Mouse (Mus musculus): ENCODE data around the gene Gm17387. TPM values are rescaled to one million over a fixed set of nuclear protein-coding genes. Genes with fewer than 3 reads are reported as not detected.

Gm17387 gene
- polyA plus RNA-seq (2015; fragmentation: Nextera tagmentation; extraction: Ambion mirVana) = not detected in 2 replicates

GRCm38 (mm10) chr7:141028831-141029230 is at the start of gene Gm17387:
Gene Gm17387, plus strand, starts transcription at chr7:141029131.
- ATAC-seq = no peak
- no peak within 1 kb of the TSS for H3K4me3 ChIP-seq (replicated peaks; ENCODE audit: low read length)
- no peaks in the 10 kb centered on the region for H3K36me3 ChIP-seq (ENCODE audit: control insufficient read depth, insufficient read depth)
- H3K27ac ChIP-seq (ENCODE audit: low read length) = no peak within 1 kb of the TSS
- no peak within 1 kb of the TSS for H3K9ac ChIP-seq (replicated peaks; ENCODE audit: low read depth, low read length)
- no peaks in the 10 kb centered on the region for H3K27me3 ChIP-seq (replicated peaks; ENCODE audit: control insufficient read depth, insufficient read depth, low read length)
- WGBS = 95% methylated on average over 2 of the region's 2 CpGs
- H3K9me3 ChIP-seq (ENCODE audit: control insufficient read depth, low read length) = no peaks in the 10 kb centered on the region
- H3K4me1 ChIP-seq (replicated peaks; ENCODE audit: control insufficient read depth, insufficient read depth, low read length) = peaks cover 13% of the 10 kb centered on the region
- no peak within 1 kb of the TSS for H3K4me2 ChIP-seq (ENCODE audit: low read length)

GRCm38 (mm10) chr7:140981704-140982103 is 47.2 kb upstream of the Gm17387 start:
- 93% methylated on average over 8 of the region's 8 CpGs for WGBS
- Histone ChIP-seq H3K27me3 (replicated peaks; ENCODE audit: control insufficient read depth, insufficient read depth, low read length) (no peaks in the 10 kb centered on the region), H3K9me3 (ENCODE audit: control insufficient read depth, low read length) (no peaks in the 10 kb centered on the region), H3K4me1 (replicated peaks; ENCODE audit: control insufficient read depth, insufficient read depth, low read length) (no peaks in the 10 kb centered on the region), H3K27ac (ENCODE audit: low read length) (no peak overlapping the region), H3K9ac (replicated peaks; ENCODE audit: low read depth, low read length) (no peak overlapping the region), H3K4me2 (ENCODE audit: low read length) (no peak overlapping the region), H3K36me3 (ENCODE audit: control insufficient read depth, insufficient read depth) (no peaks in the 10 kb centered on the region), H3K4me3 (replicated peaks; ENCODE audit: low read length) (no peak overlapping the region)
- no peak for ATAC-seq

- Histone ChIP-seq H3K4me1 (replicated peaks; ENCODE audit: control insufficient read depth, insufficient read depth, low read length) (no peaks in the 10 kb centered on the region), H3K9me3 (ENCODE audit: control insufficient read depth, low read length) (no peaks in the 10 kb centered on the region), H3K36me3 (ENCODE audit: control insufficient read depth, insufficient read depth) (no peaks in the 10 kb centered on the region), H3K9ac (replicated peaks; ENCODE audit: low read depth, low read length) (no peak overlapping the region), H3K4me3 (replicated peaks; ENCODE audit: low read length) (no peak overlapping the region), H3K4me2 (ENCODE audit: low read length) (no peak overlapping the region), H3K27me3 (replicated peaks; ENCODE audit: control insufficient read depth, insufficient read depth, low read length) (no peaks in the 10 kb centered on the region), H3K27ac (ENCODE audit: low read length) (no peak overlapping the region)
- WGBS = 94% methylated on average over 7 of the region's 7 CpGs
- ATAC-seq = no peak
Measured at GRCm38 (mm10) chr7:140982971-140983370, 46.0 kb upstream of the Gm17387 start.

GRCm38 (mm10) chr7:140987182-140988138 is 41.5 kb upstream of the Gm17387 start:
- H3K27ac ChIP-seq (ENCODE audit: low read length) = no peak overlapping the region
- no peaks in the 10 kb centered on the region for H3K27me3 ChIP-seq (replicated peaks; ENCODE audit: control insufficient read depth, insufficient read depth, low read length)
- H3K4me1 ChIP-seq (replicated peaks; ENCODE audit: control insufficient read depth, insufficient read depth, low read length) = no peaks in the 10 kb centered on the region
- no peak overlapping the region for H3K4me3 ChIP-seq (replicated peaks; ENCODE audit: low read length)
- no peaks in the 10 kb centered on the region for H3K36me3 ChIP-seq (ENCODE audit: control insufficient read depth, insufficient read depth)
- H3K9ac ChIP-seq (replicated peaks; ENCODE audit: low read depth, low read length) = no peak overlapping the region
- no peaks in the 10 kb centered on the region for H3K9me3 ChIP-seq (ENCODE audit: control insufficient read depth, low read length)
- no peak overlapping the region for H3K4me2 ChIP-seq (ENCODE audit: low read length)
- ATAC-seq = no peak
- WGBS = 87% methylated on average over 17 of the region's 17 CpGs

- no peak for ATAC-seq
- Histone ChIP-seq H3K4me2 (ENCODE audit: low read length) (no peak overlapping the region), H3K9me3 (ENCODE audit: control insufficient read depth, low read length) (no peaks in the 10 kb centered on the region), H3K27ac (ENCODE audit: low read length) (no peak overlapping the region), H3K4me3 (replicated peaks; ENCODE audit: low read length) (no peak overlapping the region), H3K9ac (replicated peaks; ENCODE audit: low read depth, low read length) (no peak overlapping the region), H3K4me1 (replicated peaks; ENCODE audit: control insufficient read depth, insufficient read depth, low read length) (no peaks in the 10 kb centered on the region), H3K36me3 (ENCODE audit: control insufficient read depth, insufficient read depth) (no peaks in the 10 kb centered on the region), H3K27me3 (replicated peaks; ENCODE audit: control insufficient read depth, insufficient read depth, low read length) (no peaks in the 10 kb centered on the region)
- WGBS = 87% methylated on average over 4 of the region's 4 CpGs
Measured at GRCm38 (mm10) chr7:140989022-140989421, 39.9 kb upstream of the Gm17387 start.

GRCm38 (mm10) chr7:140990185-140990584 is 38.7 kb upstream of the Gm17387 start:
- Histone ChIP-seq H3K36me3 (ENCODE audit: control insufficient read depth, insufficient read depth) (no peaks in the 10 kb centered on the region), H3K27me3 (replicated peaks; ENCODE audit: control insufficient read depth, insufficient read depth, low read length) (no peaks in the 10 kb centered on the region), H3K4me2 (ENCODE audit: low read length) (no peak overlapping the region), H3K4me1 (replicated peaks; ENCODE audit: control insufficient read depth, insufficient read depth, low read length) (no peaks in the 10 kb centered on the region), H3K9me3 (ENCODE audit: control insufficient read depth, low read length) (no peaks in the 10 kb centered on the region), H3K27ac (ENCODE audit: low read length) (no peak overlapping the region), H3K4me3 (replicated peaks; ENCODE audit: low read length) (no peak overlapping the region), H3K9ac (replicated peaks; ENCODE audit: low read depth, low read length) (no peak overlapping the region)
- no peak for ATAC-seq
- WGBS = 81% methylated on average over 6 of the region's 6 CpGs

GRCm38 (mm10) chr7:140990622-140991021 is 38.3 kb upstream of the Gm17387 start:
- no peak overlapping the region for H3K4me2 ChIP-seq (ENCODE audit: low read length)
- H3K27me3 ChIP-seq (replicated peaks; ENCODE audit: control insufficient read depth, insufficient read depth, low read length) = no peaks in the 10 kb centered on the region
- ATAC-seq = no peak
- no peaks in the 10 kb centered on the region for H3K9me3 ChIP-seq (ENCODE audit: control insufficient read depth, low read length)
- 67% methylated on average over 5 of the region's 5 CpGs for WGBS
- H3K36me3 ChIP-seq (ENCODE audit: control insufficient read depth, insufficient read depth) = no peaks in the 10 kb centered on the region
- no peaks in the 10 kb centered on the region for H3K4me1 ChIP-seq (replicated peaks; ENCODE audit: control insufficient read depth, insufficient read depth, low read length)
- no peak overlapping the region for H3K4me3 ChIP-seq (replicated peaks; ENCODE audit: low read length)
- H3K9ac ChIP-seq (replicated peaks; ENCODE audit: low read depth, low read length) = no peak overlapping the region
- no peak overlapping the region for H3K27ac ChIP-seq (ENCODE audit: low read length)

GRCm38 (mm10) chr7:140991117-140991689 is 37.7 kb upstream of the Gm17387 start:
- no peak overlapping the region for H3K4me2 ChIP-seq (ENCODE audit: low read length)
- no peaks in the 10 kb centered on the region for H3K36me3 ChIP-seq (ENCODE audit: control insufficient read depth, insufficient read depth)
- 90% methylated on average over 14 of the region's 14 CpGs for WGBS
- H3K9ac ChIP-seq (replicated peaks; ENCODE audit: low read depth, low read length) = no peak overlapping the region
- H3K4me1 ChIP-seq (replicated peaks; ENCODE audit: control insufficient read depth, insufficient read depth, low read length) = no peaks in the 10 kb centered on the region
- H3K9me3 ChIP-seq (ENCODE audit: control insufficient read depth, low read length) = no peaks in the 10 kb centered on the region
- no peak overlapping the region for H3K4me3 ChIP-seq (replicated peaks; ENCODE audit: low read length)
- no peaks in the 10 kb centered on the region for H3K27me3 ChIP-seq (replicated peaks; ENCODE audit: control insufficient read depth, insufficient read depth, low read length)
- no peak overlapping the region for H3K27ac ChIP-seq (ENCODE audit: low read length)
- no peak for ATAC-seq

- no peaks in the 10 kb centered on the region for H3K9me3 ChIP-seq (ENCODE audit: control insufficient read depth, low read length)
Measured at GRCm38 (mm10) chr7:140997817-140998216, 31.1 kb upstream of the Gm17387 start.

More at GRCm38 (mm10) chr7:140997817-140998216, 31.1 kb upstream of the Gm17387 start:
- H3K4me2 ChIP-seq (ENCODE audit: low read length) = no peak overlapping the region
- no peak for ATAC-seq
- no peaks in the 10 kb centered on the region for H3K36me3 ChIP-seq (ENCODE audit: control insufficient read depth, insufficient read depth)
- H3K4me1 ChIP-seq (replicated peaks; ENCODE audit: control insufficient read depth, insufficient read depth, low read length) = no peaks in the 10 kb centered on the region
- no peaks in the 10 kb centered on the region for H3K27me3 ChIP-seq (replicated peaks; ENCODE audit: control insufficient read depth, insufficient read depth, low read length)
- no peak overlapping the region for H3K9ac ChIP-seq (replicated peaks; ENCODE audit: low read depth, low read length)
- no peak overlapping the region for H3K4me3 ChIP-seq (replicated peaks; ENCODE audit: low read length)
- H3K27ac ChIP-seq (ENCODE audit: low read length) = no peak overlapping the region
- 57% methylated on average over 1 of the region's 1 CpGs for WGBS

All from forebrain, embryonic 16.5 days (tissue).